Mouse (Mus musculus): ENCODE data around the gene Cpsf3.

GRCm38 (mm10) chr12:21346972-21347371, 61.8 kb downstream of the Cpsf3 start:
- no peak for TF ChIP-seq CTCF (IDR thresholded peaks at IDR 0.05; ENCODE audit: borderline replicate concordance, insufficient read depth, low read length)
- no peak for TF ChIP-seq POLR2A (IDR thresholded peaks at IDR 0.05; ENCODE audit: low read depth, low read length)

Measured in embryonic fibroblast, embryonic 13.5 days (primary cell).